Mouse (Mus musculus) frontal cortex, postnatal 14 days (tissue): ENCODE results near the gene Insig2.

ENCODE experiments used
- DNase-seq, 2 experiments: peaks; one replicate each; pipeline ENCODE4 v3.0.0; 2022; ENCODE audit warnings: low spot score in 2 of 2

Gene Insig2

DNA sequence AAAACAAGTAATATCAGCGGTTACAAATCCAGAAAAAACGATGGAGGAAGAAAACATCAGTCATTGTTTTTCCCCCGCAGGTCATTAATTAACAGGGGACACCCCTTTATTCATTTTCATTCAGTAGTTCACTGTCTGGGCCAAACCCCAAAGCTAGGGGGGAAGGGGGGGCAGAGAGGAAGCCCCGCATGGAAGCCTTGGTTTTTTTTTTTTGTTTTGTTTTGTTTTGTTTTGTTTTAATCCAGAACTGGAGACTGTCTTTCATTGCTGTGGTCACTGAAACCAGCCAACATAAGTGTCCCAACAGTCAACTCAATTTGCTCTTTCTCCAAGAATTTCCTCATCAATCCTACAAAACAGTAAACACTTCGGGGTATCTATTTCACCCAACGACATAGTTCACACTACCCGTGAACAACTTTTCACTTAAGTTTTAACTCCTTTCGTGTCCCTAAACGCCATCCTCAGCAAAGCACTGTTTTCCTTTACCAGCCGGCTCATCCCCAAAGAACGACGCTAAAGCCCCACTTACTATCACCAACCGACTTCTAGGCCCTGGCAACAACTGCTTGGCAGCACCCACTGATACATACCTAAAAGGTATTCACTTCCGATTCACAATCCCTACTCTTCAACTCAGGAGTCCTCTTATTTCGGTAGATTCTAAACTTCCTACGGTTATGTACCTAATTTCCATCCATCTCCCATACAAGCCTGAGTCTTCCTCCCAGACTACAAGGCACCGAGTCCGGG lies 5.6 kb downstream of the Insig2 start:
- no peak for DNase-seq

DNA sequence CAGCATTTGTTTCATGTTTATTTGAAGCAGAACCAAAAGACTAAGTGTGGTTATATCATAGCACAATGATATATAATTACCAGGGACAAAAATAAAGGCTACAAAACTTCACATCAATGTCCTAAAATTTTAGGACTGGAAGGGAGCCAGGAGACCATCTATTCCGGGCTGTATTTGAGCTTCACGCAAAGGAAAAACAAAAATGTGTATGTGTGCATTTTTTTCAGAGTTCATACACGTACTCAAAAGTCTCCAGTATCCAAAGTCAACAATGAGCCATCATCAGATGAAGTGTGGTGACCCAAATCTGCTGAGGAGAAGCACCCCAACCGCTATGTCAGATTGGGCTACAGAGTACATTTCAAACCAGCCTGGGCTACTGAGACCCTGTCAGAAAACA lies 8.9 kb downstream of the Insig2 start:
- no peak for DNase-seq

DNA sequence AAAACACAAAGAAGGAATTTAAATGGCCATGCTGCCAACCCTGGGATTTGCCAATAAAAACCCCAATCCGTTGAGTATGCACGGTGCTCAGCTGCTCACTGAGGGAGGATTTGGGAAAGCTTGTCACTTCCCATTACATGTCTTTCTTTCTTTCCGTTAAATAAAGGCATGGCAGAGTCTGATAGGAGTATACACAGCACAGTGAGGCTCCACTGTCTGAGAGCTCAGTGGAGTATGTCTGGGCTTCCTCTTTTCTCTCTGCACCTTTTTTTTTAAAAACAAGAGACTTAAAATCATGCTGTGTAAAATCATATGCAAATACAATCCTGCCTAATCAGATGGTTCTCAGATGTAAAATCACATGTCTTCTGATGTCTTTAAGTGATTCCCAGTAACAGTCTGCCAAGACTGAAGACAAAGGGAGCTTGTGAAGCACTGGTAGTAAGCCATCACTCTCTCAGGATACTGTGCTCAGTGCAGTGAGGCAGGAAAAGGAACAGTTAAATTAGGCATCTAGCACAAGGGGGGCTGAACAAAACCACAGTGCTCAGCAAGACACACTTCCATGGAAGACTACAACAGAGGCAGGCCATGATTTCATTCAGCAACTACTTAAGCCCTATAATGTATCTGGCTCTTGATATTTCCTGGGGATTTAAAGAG lies 17.5 kb downstream of the Insig2 start:
- no peak for DNase-seq

GRCm38 (mm10) chr1:121313181-121313580 lies 19.2 kb downstream of the Insig2 start:
- DNase-seq = no peak

GRCm38 (mm10) chr1:121312326-121312725 lies 20.1 kb downstream of the Insig2 start:
- DNase-seq = no peak

DNA sequence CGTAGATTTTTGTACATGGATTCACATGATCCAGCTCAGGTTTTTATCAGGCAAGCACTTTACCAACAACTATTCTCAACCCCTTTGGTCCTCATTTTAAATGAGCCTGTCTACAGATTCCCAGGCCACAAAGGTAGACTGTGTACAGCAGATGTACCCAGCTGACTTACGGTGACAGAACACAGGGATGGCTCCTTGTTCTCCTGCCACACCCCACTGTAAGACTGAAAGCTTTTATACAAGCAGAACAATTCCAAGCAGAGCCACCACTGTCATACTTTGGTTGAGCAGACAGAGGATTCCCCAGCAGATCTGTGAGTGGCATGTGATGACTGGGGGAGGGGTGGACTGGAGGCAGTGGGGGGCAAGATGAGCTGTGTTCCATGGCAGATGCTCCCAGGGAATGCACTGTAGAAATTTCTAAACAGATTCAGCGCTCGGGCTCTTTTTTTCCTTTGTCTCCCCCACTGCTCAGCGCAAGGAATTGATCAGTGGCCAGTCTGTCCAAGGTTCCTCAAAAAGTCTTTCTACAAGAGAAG lies 35.6 kb downstream of the Insig2 start:
- no peak for DNase-seq

DNA sequence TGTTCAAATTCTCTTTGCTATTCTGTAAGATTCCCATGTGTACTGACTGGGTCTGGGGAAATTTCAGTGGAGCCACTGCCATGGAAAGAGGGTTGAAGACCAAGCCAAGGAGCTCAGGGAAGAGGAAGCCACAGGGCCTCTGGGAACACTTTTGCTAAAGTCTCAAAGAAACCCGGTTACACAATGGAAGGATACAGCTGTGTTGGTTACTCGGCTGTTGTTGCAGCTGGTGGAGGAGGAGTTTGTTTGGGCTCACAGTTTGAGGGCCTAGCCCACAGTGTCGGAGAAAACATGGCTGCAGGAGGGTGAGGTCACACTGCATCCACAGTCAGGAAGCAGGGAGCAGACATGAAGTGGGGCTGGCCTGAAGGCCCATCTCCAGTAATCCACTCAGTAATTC lies 38.8 kb downstream of the Insig2 start:
- DNase-seq = no peak

DNA sequence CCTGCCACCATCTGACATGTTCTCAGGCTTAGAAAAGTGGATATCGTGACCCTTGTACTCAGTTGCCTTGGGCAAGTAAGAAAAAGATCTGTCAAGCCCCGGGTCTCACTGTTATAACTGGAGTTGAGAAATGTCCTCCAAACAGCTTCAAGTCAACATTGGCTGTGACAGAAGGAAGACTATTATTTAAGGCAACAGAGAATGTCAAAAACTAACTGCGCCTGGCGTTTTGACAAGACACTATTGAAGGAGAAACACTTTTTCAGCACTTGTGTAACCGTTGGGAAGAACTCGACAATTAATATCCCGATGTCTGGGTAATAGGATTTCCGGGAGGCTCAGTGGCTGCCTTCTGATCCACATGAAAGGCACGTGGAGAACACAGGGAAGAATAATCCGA lies 41.5 kb downstream of the Insig2 start:
- no peak for DNase-seq

- no peak for DNase-seq
Measured at GRCm38 (mm10) chr1:121290340-121290739, 42.0 kb downstream of the Insig2 start.

GRCm38 (mm10) chr1:121284197-121284596 lies 48.2 kb downstream of the Insig2 start:
- no peak for DNase-seq

- DNase-seq = no peak
Measured at GRCm38 (mm10) chr1:121280501-121280900, 51.9 kb downstream of the Insig2 start.

GRCm38 (mm10) chr1:121278370-121278769 lies 54.0 kb downstream of the Insig2 start:
- DNase-seq = no peak

DNA sequence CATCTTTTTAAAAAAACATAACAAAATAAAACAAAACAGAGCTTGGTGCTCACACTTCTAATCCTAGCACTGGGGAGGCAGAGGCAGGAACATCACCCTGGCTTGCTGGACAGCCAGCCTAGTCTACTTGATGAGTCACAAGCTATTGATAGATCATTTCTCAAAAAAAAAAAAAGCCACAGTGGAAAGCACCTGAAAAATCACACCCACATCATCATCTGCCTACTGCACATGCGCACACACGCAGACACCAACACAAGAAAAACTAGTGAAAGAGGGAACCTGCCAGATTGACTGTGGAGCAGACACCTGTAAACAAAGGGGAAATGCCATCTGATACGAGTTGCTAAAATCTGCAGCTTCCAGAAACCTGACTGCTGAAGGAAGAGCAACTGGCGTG lies 54.9 kb downstream of the Insig2 start:
- DNase-seq = no peak

DNA sequence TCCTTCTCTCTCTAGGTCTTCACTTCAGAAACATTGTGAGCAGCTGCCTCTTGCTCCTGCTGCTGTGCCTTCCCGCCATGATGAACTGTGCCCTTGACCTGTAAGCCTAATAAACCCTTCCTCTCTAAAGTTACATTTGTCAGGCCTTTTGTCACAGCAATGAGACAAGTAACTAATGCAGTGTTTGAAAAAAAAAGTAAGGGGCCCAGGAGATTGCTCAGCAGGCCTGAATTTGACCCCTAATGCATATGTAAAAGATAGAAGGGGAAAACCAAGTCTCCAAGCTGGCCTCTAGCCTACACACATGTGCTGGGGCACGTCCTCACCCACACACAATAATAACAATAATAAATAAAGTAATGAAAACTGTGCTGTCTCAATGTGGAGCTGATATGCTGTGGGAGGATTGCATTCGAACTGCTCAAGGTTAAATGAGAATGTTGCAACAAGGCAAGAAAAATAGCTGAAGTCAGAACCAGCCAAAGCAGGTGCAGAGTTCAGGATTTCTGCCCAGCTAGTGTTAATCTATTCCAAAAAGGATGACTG lies 56.4 kb downstream of the Insig2 start:
- DNase-seq = no peak

- DNase-seq = no peak
Measured at GRCm38 (mm10) chr1:121260171-121260741, 72.1 kb downstream of the Insig2 start.
